Mouse (Mus musculus): ENCODE measurements at regions not wholly inside any gene's neighbourhood (a gene's known extent, or its start where the extent isn't known, plus 50 kb on each side); places are given as distances from the start of the nearest gene placed in this dataset.

- TF ChIP-seq POLR2A (IDR thresholded peaks at IDR 0.05; ENCODE audit: borderline replicate concordance, extremely low read depth, insufficient read depth, insufficient read length, poor library complexity, severe bottlenecking), result no peak
- TF ChIP-seq CTCF (IDR thresholded peaks at IDR 0.05; ENCODE audit: borderline replicate concordance, extremely low read depth, insufficient read depth, insufficient read length), result no peak
These were observed 93.2 kb upstream of the Fbxo33 start for GRCm38 (mm10) chr12:59312703-59313102.

Data from brain, embryonic 14.5 days (tissue).